Mouse (Mus musculus): ENCODE data around the gene Gnptab. TPM values are rescaled to one million over a fixed set of nuclear protein-coding genes. Genes with fewer than 3 reads are reported as not detected.

Gene Gnptab
- polyA plus RNA-seq, 1 experiment from 2014 or later = 20.0 TPM

DNA sequence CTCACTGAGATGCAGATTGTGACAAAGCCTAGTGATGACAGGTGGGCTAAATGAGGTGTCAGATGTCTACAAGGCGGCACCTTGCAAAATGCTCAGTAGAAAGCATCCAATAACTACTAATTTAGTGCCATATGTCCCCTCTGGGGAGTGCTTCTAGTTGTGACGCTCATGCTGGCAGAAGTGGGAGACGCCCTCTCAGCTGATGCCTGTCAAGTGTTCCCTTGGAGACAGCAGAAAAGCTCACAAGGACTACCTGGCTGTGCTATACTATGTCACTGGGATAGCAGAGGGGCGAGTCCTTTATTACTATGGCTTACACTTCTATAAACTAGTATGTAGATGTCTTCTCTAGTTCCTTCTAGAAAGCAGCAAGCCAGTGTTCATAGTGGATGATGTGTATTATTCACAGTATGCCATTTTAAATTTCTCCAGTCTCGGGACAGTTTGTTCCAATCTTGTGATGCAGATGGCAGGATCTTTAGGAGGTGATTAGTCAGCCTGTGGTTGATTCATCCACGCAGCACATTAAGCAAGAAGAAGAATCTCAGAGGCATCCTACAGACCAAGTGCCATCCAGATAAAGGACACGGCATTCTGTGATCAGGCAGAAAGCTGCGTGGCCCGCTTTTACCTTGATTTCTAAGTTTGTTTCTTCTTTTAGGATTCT lies 13.4 kb downstream of the Gnptab start:
- WGBS = 94% methylated on average over 9 of the region's 9 CpGs
- H3K4me2 ChIP-seq (ENCODE audit: low read length) = no peak overlapping the region
- H3K9ac ChIP-seq (replicated peaks; ENCODE audit: low read length) = no peak overlapping the region
- H3K27ac ChIP-seq (replicated peaks; ENCODE audit: low read depth, low read length) = no peak overlapping the region
- H3K4me1 ChIP-seq (ENCODE audit: control insufficient read depth, insufficient read depth, low read length) = no peaks in the 10 kb centered on the region
- no peaks in the 10 kb centered on the region for H3K9me3 ChIP-seq (ENCODE audit: control insufficient read depth, low read length)
- H3K4me3 ChIP-seq (replicated peaks; ENCODE audit: low read depth, low read length) = no peak overlapping the region
- no peaks in the 10 kb centered on the region for H3K27me3 ChIP-seq (ENCODE audit: control insufficient read depth, insufficient read depth, low read length)
- ATAC-seq (ENCODE audit: low FRiP score, low TSS enrichment) = no peak
- H3K36me3 ChIP-seq (ENCODE audit: control insufficient read depth, insufficient read depth, low read length) = no peaks in the 10 kb centered on the region
- no peak for DNase-seq

DNA sequence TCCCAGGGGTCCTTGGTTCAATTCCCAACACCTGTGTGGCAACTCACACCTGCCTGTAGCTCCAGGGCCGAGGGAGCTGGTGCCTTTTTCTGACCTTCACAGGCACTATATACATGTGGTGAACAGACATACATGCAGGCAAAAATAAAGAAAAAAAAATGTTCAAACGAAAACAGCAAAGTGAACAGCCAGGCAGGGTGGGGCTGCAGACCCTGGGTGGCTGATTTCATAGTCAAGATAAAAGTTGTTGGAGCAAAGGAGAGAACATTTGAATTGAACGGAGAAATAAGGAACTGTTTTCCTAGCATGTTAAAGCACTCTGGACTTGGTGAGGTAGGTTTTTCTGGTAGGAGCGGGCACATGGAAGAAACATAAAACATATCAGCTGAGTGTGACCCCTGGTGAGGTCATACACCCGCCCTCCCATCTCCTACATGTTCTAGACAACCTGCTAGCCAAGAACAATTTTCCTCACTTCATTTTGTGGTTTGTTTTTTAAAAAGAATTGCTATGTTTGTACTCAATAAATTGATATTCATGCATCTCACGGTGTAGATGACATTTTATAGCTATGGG lies 19.8 kb downstream of the Gnptab start:
- H3K27ac ChIP-seq (replicated peaks; ENCODE audit: low read depth, low read length) = no peak overlapping the region
- H3K27me3 ChIP-seq (ENCODE audit: control insufficient read depth, insufficient read depth, low read length) = no peaks in the 10 kb centered on the region
- H3K4me3 ChIP-seq (replicated peaks; ENCODE audit: low read depth, low read length) = no peak overlapping the region
- H3K36me3 ChIP-seq (ENCODE audit: control insufficient read depth, insufficient read depth, low read length) = no peaks in the 10 kb centered on the region; the same call in 1 of the 2 replicates
- DNase-seq = no peak
- no peaks in the 10 kb centered on the region for H3K4me1 ChIP-seq (ENCODE audit: control insufficient read depth, insufficient read depth, low read length)
- H3K9ac ChIP-seq (replicated peaks; ENCODE audit: low read length) = no peak overlapping the region
- 93% methylated on average over 6 of the region's 6 CpGs for WGBS
- no peak overlapping the region for H3K4me2 ChIP-seq (ENCODE audit: low read length)
- H3K9me3 ChIP-seq (ENCODE audit: control insufficient read depth, low read length) = no peaks in the 10 kb centered on the region
- no peak for ATAC-seq (ENCODE audit: low FRiP score, low TSS enrichment)

DNA sequence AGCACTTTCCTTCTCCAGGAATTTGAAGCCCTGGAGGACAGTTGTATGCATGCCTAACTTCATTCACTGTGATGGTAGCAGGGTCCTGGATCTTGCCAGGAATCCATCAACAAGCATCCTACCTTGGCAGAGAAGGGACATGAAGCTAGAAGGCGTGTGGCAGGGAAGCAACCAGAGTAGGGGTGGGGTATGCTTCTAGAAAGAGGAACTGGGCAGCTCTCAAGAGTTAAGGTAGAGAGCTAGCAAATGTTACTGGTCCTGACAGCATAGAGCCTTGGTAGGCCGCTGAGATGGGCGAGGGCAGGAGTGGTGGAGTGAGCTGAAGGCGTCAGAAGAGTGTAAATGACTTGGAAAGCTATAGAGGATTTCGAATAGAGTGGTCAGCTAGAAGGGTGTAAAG lies 20.3 kb downstream of the Gnptab start:
- Histone ChIP-seq H3K4me1 (ENCODE audit: control insufficient read depth, insufficient read depth, low read length) (no peaks in the 10 kb centered on the region), H3K36me3 (ENCODE audit: control insufficient read depth, insufficient read depth, low read length) (no peaks in the 10 kb centered on the region; the same call in 1 of the 2 replicates), H3K4me2 (ENCODE audit: low read length) (no peak overlapping the region), H3K27me3 (ENCODE audit: control insufficient read depth, insufficient read depth, low read length) (no peaks in the 10 kb centered on the region), H3K9me3 (ENCODE audit: control insufficient read depth, low read length) (no peaks in the 10 kb centered on the region), H3K9ac (replicated peaks; ENCODE audit: low read length) (no peak overlapping the region), H3K27ac (replicated peaks; ENCODE audit: low read depth, low read length) (no peak overlapping the region), H3K4me3 (replicated peaks; ENCODE audit: low read depth, low read length) (no peak overlapping the region)
- 94% methylated on average over 5 of the region's 5 CpGs for WGBS
- no peak for DNase-seq
- no peak for ATAC-seq (ENCODE audit: low FRiP score, low TSS enrichment)

DNA sequence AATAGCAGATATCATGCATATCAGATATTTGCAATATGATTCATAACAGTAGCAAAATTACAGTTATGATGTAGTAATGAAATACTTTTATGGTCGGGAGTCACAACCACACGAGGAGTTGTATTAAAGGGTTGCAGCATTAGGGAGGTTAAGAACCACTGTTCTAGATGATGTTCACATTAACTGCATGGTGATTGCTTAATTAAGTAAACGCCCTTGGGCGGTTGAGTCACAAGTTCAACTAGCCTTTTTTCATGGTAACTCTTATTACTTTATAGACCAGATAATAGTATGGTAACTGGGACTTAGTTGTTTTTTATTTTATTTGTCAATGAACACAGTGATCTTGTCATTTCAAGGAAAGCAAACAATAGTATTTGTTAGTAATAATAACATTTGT lies 24.1 kb downstream of the Gnptab start:
- Histone ChIP-seq H3K9me3 (ENCODE audit: control insufficient read depth, low read length) (no peaks in the 10 kb centered on the region), H3K4me2 (ENCODE audit: low read length) (no peak overlapping the region), H3K27ac (replicated peaks; ENCODE audit: low read depth, low read length) (no peak overlapping the region), H3K36me3 (ENCODE audit: control insufficient read depth, insufficient read depth, low read length) (no peaks in the 10 kb centered on the region; the same call in none of the 2 replicates), H3K27me3 (ENCODE audit: control insufficient read depth, insufficient read depth, low read length) (no peaks in the 10 kb centered on the region), H3K4me1 (ENCODE audit: control insufficient read depth, insufficient read depth, low read length) (no peaks in the 10 kb centered on the region), H3K9ac (replicated peaks; ENCODE audit: low read length) (no peak overlapping the region), H3K4me3 (replicated peaks; ENCODE audit: low read depth, low read length) (no peak overlapping the region)
- ATAC-seq (ENCODE audit: low FRiP score, low TSS enrichment) (no peak), DNase-seq (no peak)
- WGBS = 94% methylated on average over 4 of the region's 4 CpGs

DNA sequence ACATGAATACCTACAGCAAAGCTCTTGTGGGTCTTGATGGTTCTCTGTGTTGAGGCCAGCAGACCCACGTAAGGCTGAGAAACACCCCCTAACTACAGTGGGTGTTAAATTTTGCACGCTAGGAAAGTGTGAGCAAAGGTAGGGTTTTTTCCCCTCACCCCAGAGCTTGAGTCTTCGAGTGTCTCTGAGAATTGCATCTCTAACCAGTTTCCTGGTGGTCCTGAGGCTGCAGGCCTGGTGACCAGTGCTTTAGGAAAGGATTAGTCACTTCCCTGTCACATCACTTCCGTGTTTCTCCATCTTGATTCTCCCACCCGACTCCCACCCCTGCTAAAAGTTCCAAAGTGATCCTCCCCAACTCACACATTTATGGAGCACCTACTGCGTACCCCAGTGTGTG lies 25.3 kb downstream of the Gnptab start:
- Histone ChIP-seq H3K36me3 (ENCODE audit: control insufficient read depth, insufficient read depth, low read length) (no peaks in the 10 kb centered on the region; the same call in none of the 2 replicates), H3K27me3 (ENCODE audit: control insufficient read depth, insufficient read depth, low read length) (no peaks in the 10 kb centered on the region), H3K27ac (replicated peaks; ENCODE audit: low read depth, low read length) (no peak overlapping the region), H3K4me1 (ENCODE audit: control insufficient read depth, insufficient read depth, low read length) (no peaks in the 10 kb centered on the region), H3K9me3 (ENCODE audit: control insufficient read depth, low read length) (no peaks in the 10 kb centered on the region), H3K9ac (replicated peaks; ENCODE audit: low read length) (no peak overlapping the region), H3K4me2 (ENCODE audit: low read length) (no peak overlapping the region), H3K4me3 (replicated peaks; ENCODE audit: low read depth, low read length) (no peak overlapping the region)
- ATAC-seq (ENCODE audit: low FRiP score, low TSS enrichment) (no peak), DNase-seq (no peak)
- 91% methylated on average over 6 of the region's 6 CpGs for WGBS

DNA sequence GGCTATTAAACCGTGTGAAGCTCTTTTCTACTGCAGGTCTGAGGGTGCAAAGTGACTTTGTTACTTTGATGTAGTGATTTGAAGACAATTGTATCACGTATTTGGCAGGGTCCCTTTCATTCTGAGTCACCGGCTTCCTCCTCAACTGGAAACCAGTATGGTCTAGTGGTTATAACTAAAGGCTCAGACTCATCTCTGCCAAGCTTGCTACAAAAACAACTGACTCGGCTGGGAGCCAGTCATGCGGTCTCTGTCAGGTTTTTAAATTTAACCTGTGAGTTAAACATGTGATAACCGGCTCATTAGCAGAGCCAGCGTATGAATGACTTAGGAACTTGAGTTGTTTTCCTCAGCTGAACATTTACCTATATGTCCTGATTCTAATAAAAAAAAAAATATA lies 26.9 kb downstream of the Gnptab start:
- H3K4me1 ChIP-seq (ENCODE audit: control insufficient read depth, insufficient read depth, low read length) = no peaks in the 10 kb centered on the region
- 84% methylated on average over 7 of the region's 7 CpGs for WGBS
- H3K9ac ChIP-seq (replicated peaks; ENCODE audit: low read length) = no peak overlapping the region
- H3K4me2 ChIP-seq (ENCODE audit: low read length) = no peak overlapping the region
- H3K27ac ChIP-seq (replicated peaks; ENCODE audit: low read depth, low read length) = no peak overlapping the region
- ATAC-seq (ENCODE audit: low FRiP score, low TSS enrichment) (no peak), DNase-seq (no peak)
- H3K36me3 ChIP-seq (ENCODE audit: control insufficient read depth, insufficient read depth, low read length) = no peaks in the 10 kb centered on the region; the same call in none of the 2 replicates
- no peaks in the 10 kb centered on the region for H3K9me3 ChIP-seq (ENCODE audit: control insufficient read depth, low read length)
- no peak overlapping the region for H3K4me3 ChIP-seq (replicated peaks; ENCODE audit: low read depth, low read length)
- H3K27me3 ChIP-seq (ENCODE audit: control insufficient read depth, insufficient read depth, low read length) = no peaks in the 10 kb centered on the region

DNA sequence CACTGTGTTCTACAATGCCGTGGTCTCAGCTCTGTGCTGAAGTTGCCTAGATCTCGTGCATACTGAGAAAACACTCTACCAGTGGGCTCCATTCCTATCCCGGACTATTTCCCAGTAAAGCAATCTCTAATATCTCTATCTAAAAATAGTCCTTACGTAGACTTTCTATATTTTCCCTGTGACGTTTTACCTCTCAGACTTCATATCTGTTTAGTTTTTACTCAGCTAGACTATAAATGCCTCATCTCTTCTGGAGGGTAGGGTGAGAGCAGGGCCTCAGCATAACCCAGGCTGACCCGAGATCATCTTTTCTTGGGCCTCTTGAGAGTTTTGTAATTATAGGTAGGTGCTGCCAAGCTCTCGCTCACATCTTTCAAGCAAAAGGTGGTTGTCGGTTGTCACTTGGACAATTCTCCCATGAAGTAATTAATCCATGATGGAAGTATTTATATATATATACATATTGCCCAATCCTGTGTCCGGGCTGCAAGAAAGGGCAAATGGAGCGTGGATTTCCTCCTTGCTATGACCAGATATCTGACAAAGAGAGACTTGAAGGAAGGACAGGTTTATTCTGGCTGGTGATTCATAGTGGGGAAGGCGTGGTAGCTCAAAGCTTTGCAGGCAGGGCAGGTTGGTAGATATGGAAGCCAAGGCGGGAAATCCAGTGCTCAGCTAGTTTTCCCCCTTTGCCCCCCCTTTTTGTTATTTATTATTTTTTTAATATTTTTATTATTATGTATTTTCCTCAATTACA lies 29.1 kb downstream of the Gnptab start:
- Histone ChIP-seq H3K9ac (replicated peaks; ENCODE audit: low read length) (no peak overlapping the region), H3K4me2 (ENCODE audit: low read length) (no peak overlapping the region), H3K27ac (replicated peaks; ENCODE audit: low read depth, low read length) (no peak overlapping the region), H3K36me3 (ENCODE audit: control insufficient read depth, insufficient read depth, low read length) (no peaks in the 10 kb centered on the region; the same call in 1 of the 2 replicates), H3K4me3 (replicated peaks; ENCODE audit: low read depth, low read length) (no peak overlapping the region), H3K9me3 (ENCODE audit: control insufficient read depth, low read length) (no peaks in the 10 kb centered on the region), H3K27me3 (ENCODE audit: control insufficient read depth, insufficient read depth, low read length) (no peaks in the 10 kb centered on the region), H3K4me1 (ENCODE audit: control insufficient read depth, insufficient read depth, low read length) (no peaks in the 10 kb centered on the region)
- 92% methylated on average over 12 of the region's 12 CpGs for WGBS
- ATAC-seq (ENCODE audit: low FRiP score, low TSS enrichment) (no peak), DNase-seq (no peak)

DNA sequence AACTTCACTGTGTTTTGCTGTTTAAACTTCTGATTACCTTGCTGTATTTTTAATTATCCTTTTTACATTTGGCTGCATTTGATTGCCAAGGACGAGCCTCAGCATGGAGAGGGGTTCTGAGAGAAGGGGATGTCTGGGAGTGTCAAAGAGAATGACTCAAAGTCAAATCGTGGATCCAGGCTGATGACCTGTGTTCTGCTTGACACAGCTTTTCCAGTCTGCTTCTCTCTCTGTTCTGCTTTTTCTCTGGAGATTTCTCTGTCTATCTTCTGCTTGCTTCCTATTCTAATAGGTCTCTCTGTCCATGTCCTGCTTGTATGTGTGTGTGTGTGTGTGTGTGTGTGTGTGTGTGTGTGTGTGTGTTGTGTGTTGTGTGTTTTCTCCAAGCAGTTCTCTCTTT lies 30.8 kb downstream of the Gnptab start:
- no peaks in the 10 kb centered on the region for H3K4me1 ChIP-seq (ENCODE audit: control insufficient read depth, insufficient read depth, low read length)
- H3K9me3 ChIP-seq (ENCODE audit: control insufficient read depth, low read length) = no peaks in the 10 kb centered on the region
- no peaks in the 10 kb centered on the region for H3K27me3 ChIP-seq (ENCODE audit: control insufficient read depth, insufficient read depth, low read length)
- H3K9ac ChIP-seq (replicated peaks; ENCODE audit: low read length) = no peak overlapping the region
- no peak overlapping the region for H3K27ac ChIP-seq (replicated peaks; ENCODE audit: low read depth, low read length)
- H3K36me3 ChIP-seq (ENCODE audit: control insufficient read depth, insufficient read depth, low read length) = peaks cover under 1% of the 10 kb centered on the region
- DNase-seq (no peak), ATAC-seq (ENCODE audit: low FRiP score, low TSS enrichment) (no peak)
- H3K4me3 ChIP-seq (replicated peaks; ENCODE audit: low read depth, low read length) = no peak overlapping the region
- 69% methylated on average over 2 of the region's 2 CpGs for WGBS
- no peak overlapping the region for H3K4me2 ChIP-seq (ENCODE audit: low read length)

All from midbrain, embryonic 14.5 days (tissue).